Mouse (Mus musculus): ENCODE data around the gene Zfp341.

DNA sequence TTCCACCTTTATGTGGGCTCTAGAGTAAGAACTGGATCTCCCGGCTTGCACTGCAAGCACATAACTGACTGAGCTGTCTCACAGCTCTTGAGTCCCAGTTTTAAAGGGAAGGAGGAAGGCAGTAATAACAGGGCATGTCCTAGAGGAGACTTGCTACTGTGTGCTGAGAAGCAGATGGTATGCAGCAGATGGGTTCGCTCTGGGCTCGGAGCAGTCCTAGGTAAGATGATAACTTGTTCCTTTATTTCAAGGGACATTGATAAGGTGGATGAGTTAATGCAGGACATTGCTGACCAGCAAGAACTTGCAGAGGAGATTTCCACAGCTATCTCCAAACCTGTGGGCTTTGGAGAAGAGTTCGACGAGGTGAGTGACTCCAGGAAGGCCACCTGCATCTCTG is 77.9 kb downstream of the Zfp341 start:
- TF ChIP-seq CTCF (IDR thresholded peaks at IDR 0.05; ENCODE audit: low read depth), result no peak
- TF ChIP-seq EP300 (IDR thresholded peaks at IDR 0.05; ENCODE audit: low read depth), result no peak

All from liver, postnatal 0 days (tissue).